Mouse (Mus musculus): ENCODE measurements around the gene Zfp426.

The Zfp426 gene

GRCm38 (mm10) chr9:20459377-20460317 is 32.9 kb downstream of the Zfp426 start, which contains the start of gene Zfp26:
Gene Zfp26, minus strand, starts transcription at chr9:20460162.
- peak; percentile 83 for DNase-seq (ENCODE audit: low read depth)

GRCm38 (mm10) chr9:20453647-20454046 is 38.9 kb downstream of the Zfp426 start:
- DNase-seq (ENCODE audit: low read depth): no peak

- no peak for DNase-seq (ENCODE audit: low read depth)
Measured at GRCm38 (mm10) chr9:20451493-20451892, 41.1 kb downstream of the Zfp426 start.

GRCm38 (mm10) chr9:20443183-20443783 is 49.3 kb downstream of the Zfp426 start:
- DNase-seq (ENCODE audit: low read depth): no peak

- DNase-seq (ENCODE audit: low read depth): no peak
Measured at GRCm38 (mm10) chr9:20430004-20430403, 62.5 kb downstream of the Zfp426 start.

All from NIH3T3 (cell line).